Mouse (Mus musculus) embryonic fibroblast, embryonic 13.5 days (primary cell): Measurements from ENCODE around the gene Dppa5a. TPM values are rescaled to one million over a fixed set of nuclear protein-coding genes. Genes with fewer than 3 reads are reported as not detected.
A peak's percentile ranks its signal among the peaks of the same experiment; 100 is the strongest.
"Not testable (repeated sequence)": the region's sequence is repeated elsewhere in the genome, so short reads cannot be mapped to it uniquely, and the experiment has no call there.

Source experiments
- H3K27ac ChIP-seq: 2 replicates; pipeline ENCODE4 v1.5.1; 2012; ENCODE audit warnings: low read length, control low read depth, inconsistent platforms; ENCODE audit not compliant: insufficient read depth
- H3K4me1 ChIP-seq: 2 replicates; pipeline ENCODE4 v1.6.1; 2011; ENCODE audit warnings: low read length; ENCODE audit not compliant: control insufficient read depth, insufficient read depth
- H3K4me3 ChIP-seq: 2 replicates; pipeline ENCODE4 v1.5.1; 2011; ENCODE audit warnings: mild to moderate bottlenecking, control low read depth, low read length; ENCODE audit not compliant: insufficient read depth
- CTCF ChIP-seq: IDR thresholded peaks from 2 replicates; pipeline ENCODE4 v1.5.1; 2011; ENCODE audit warnings: mild to moderate bottlenecking, control low read depth, low read length, moderate library complexity, borderline replicate concordance; ENCODE audit not compliant: insufficient read depth
- POLR2A ChIP-seq: IDR thresholded peaks from 2 replicates; pipeline ENCODE4 v1.6.1; 2011; ENCODE audit warnings: low read depth, mild to moderate bottlenecking, control low read depth, low read length, moderate library complexity
- polyA plus RNA-seq: library from polyadenylated mRNA; stranded (reverse); fragments of >200 nt; gene quantifications from 2 replicates; pipeline ENCODE4 v1.2.4, GENCODE M21; 2011; ENCODE audit warnings: low read depth; ENCODE audit not compliant: missing spikeins, insufficient read length

Gene Dppa5a
- polyA plus RNA-seq, 1 experiment = not detected

- TF ChIP-seq POLR2A = no peak
- no peak for TF ChIP-seq CTCF
- no peaks in the 10 kb centered on the region for H3K4me1 ChIP-seq
These were observed 21.0 kb downstream of the Dppa5a start for GRCm38 (mm10) chr9:78347004-78347403.

GRCm38 (mm10) chr9:78345235-78345634 lies 22.7 kb downstream of the Dppa5a start:
- H3K4me1 ChIP-seq, H3K4me3 ChIP-seq, H3K27ac ChIP-seq: not testable (repeated sequence)

More at GRCm38 (mm10) chr9:78347004-78347403, 21.0 kb downstream of the Dppa5a start:
- no peak overlapping the region for H3K27ac ChIP-seq
- H3K4me3 ChIP-seq = no peak overlapping the region

- not testable (repeated sequence) for H3K4me1 ChIP-seq, H3K27ac ChIP-seq, H3K4me3 ChIP-seq
These were observed 24.9 kb downstream of the Dppa5a start for GRCm38 (mm10) chr9:78343055-78343454.

- not testable (repeated sequence) for H3K27ac ChIP-seq, H3K4me3 ChIP-seq, H3K4me1 ChIP-seq
These were observed 25.5 kb downstream of the Dppa5a start for GRCm38 (mm10) chr9:78342494-78342893.

- H3K27ac ChIP-seq, H3K4me1 ChIP-seq, H3K4me3 ChIP-seq: not testable (repeated sequence)
- TF ChIP-seq CTCF = peak; percentile 45; the same call in 1 of the 2 replicates
These were observed 27.7 kb downstream of the Dppa5a start for GRCm38 (mm10) chr9:78340324-78340723.

- not testable (repeated sequence) for H3K4me1 ChIP-seq, H3K4me3 ChIP-seq, H3K27ac ChIP-seq
These were observed 30.9 kb downstream of the Dppa5a start for GRCm38 (mm10) chr9:78337050-78337449.

- not testable (repeated sequence) for H3K4me3 ChIP-seq, H3K27ac ChIP-seq, H3K4me1 ChIP-seq
These were observed 40.7 kb downstream of the Dppa5a start, which contains the start of gene Omt2b for GRCm38 (mm10) chr9:78327289-78327688. Omt2b (plus strand) TSS chr9:78327589.

GRCm38 (mm10) chr9:78319499-78319898 lies 48.5 kb downstream of the Dppa5a start:
- no peak overlapping the region for H3K27ac ChIP-seq
- TF ChIP-seq CTCF (no peak), POLR2A (no peak)
- H3K4me1 ChIP-seq = no peaks in the 10 kb centered on the region
- no peak overlapping the region for H3K4me3 ChIP-seq

Other genes starting within 250 kb of the Dppa5a start
- gene Gsta4, start 185.4 kb downstream of the Dppa5a start, polyA plus RNA-seq = 17.4 and 36.2 TPM in 2 replicates
- gene Gsta1, start 137.5 kb downstream of the Dppa5a start, polyA plus RNA-seq = not detected in 2 replicates
- 0.57 TPM in 1 of 2 replicates, not detected in the other for gene Gm3776, start 111.0 kb downstream of the Dppa5a start, polyA plus RNA-seq
- not detected in 2 replicates for gene Gm10639, start 78.3 kb downstream of the Dppa5a start, polyA plus RNA-seq
- not detected in 2 replicates for gene Omt2a, start 53.4 kb downstream of the Dppa5a start, polyA plus RNA-seq
- not detected in 2 replicates for gene Omt2b, start 40.6 kb downstream of the Dppa5a start, polyA plus RNA-seq
- not detected in 2 replicates for gene Gsta2, start 12.4 kb downstream of the Dppa5a start, polyA plus RNA-seq
- 0.47 TPM in 1 of 2 replicates, not detected in the other for gene Ooep, start 10.5 kb upstream of the Dppa5a start, polyA plus RNA-seq
- gene Ddx43, start 27.6 kb upstream of the Dppa5a start, polyA plus RNA-seq = 0.45 and 0.47 TPM in 2 replicates
- gene Cgas, start 75.1 kb upstream of the Dppa5a start, polyA plus RNA-seq = 5.1 and 5.8 TPM in 2 replicates
- 14.5 and 15.4 TPM in 2 replicates for gene Mto1, start 80.0 kb upstream of the Dppa5a start, polyA plus RNA-seq
- not detected in 2 replicates for gene Gm17324, start 80.6 kb upstream of the Dppa5a start, polyA plus RNA-seq
- 16,028 and 17,695 TPM in 2 replicates for gene Eef1a1, start 121.0 kb upstream of the Dppa5a start, polyA plus RNA-seq
- 12.2 and 12.7 TPM in 2 replicates for gene Slc17a5, start 219.9 kb upstream of the Dppa5a start, polyA plus RNA-seq
- 124 and 188 TPM in 2 replicates for gene Cd109, start 247.4 kb upstream of the Dppa5a start, polyA plus RNA-seq